Mouse (Mus musculus) testis, adult 2 months (tissue): ENCODE results near the gene Sfta2.

ENCODE experiments used
- CTCF ChIP-seq: fragments of 200-500 bp; IDR thresholded peaks from 2 replicates; pipeline ENCODE4 v1.5.1; 2012; ENCODE audit warnings: low read depth, mild to moderate bottlenecking, inconsistent platforms, low read length, moderate library complexity; ENCODE audit not compliant: control insufficient read depth, insufficient read depth, insufficient replicate concordance
- POLR2A ChIP-seq: fragments of 200-500 bp; IDR thresholded peaks from 2 replicates; pipeline ENCODE4 v1.6.1; 2012; ENCODE audit warnings: low read depth, mild to moderate bottlenecking, inconsistent platforms, low read length, moderate library complexity; ENCODE audit not compliant: control insufficient read depth

GRCm38 (mm10) chr17:35558216-35558615 is 43.1 kb upstream of the Sfta2 start:
- no peak for TF ChIP-seq CTCF
- TF ChIP-seq POLR2A = no peak
